Mouse (Mus musculus) heart, embryonic 12.5 days (tissue): ENCODE results near the gene Tex29. TPM values are rescaled to one million over a fixed set of nuclear protein-coding genes. Genes with fewer than 3 reads are reported as not detected.
"Not testable (repeated sequence)": the region's sequence is repeated elsewhere in the genome, so short reads cannot be mapped to it uniquely, and the experiment has no call there.

ENCODE experiments used
- ATAC-seq: fragments of 200-750 bp; cut with Nextera tagmentation; 2 replicates; pipeline ENCODE4 v1.8.0; 2017; ENCODE audit warnings: moderate TSS enrichment, moderate library complexity; ENCODE audit not compliant: insufficient number of reproducible peaks, low FRiP score
- H3K27ac ChIP-seq: fragments of 300-500 bp; sonication (generic); 2 replicates; pipeline ENCODE4 v1.5.1; 2016; ENCODE audit warnings: mild to moderate bottlenecking, moderate library complexity; ENCODE audit not compliant: poor library complexity, severe bottlenecking
- H3K27me3 ChIP-seq: fragments of 300-500 bp; sonication (generic); replicated peaks from 2 replicates; pipeline ENCODE4 v1.6.1; 2016; ENCODE audit warnings: mild to moderate bottlenecking, moderate library complexity
- H3K36me3 ChIP-seq: fragments of 300-500 bp; sonication (generic); 2 replicates; pipeline ENCODE4 v1.6.1; 2016; ENCODE audit warnings: mild to moderate bottlenecking, moderate library complexity
- H3K4me1 ChIP-seq: fragments of 300-500 bp; sonication (generic); replicated peaks from 2 replicates; pipeline ENCODE4 v1.6.1; 2016; ENCODE audit warnings: mild to moderate bottlenecking
- H3K4me2 ChIP-seq: fragments of 300-500 bp; sonication (generic); 2 replicates; pipeline ENCODE4 v1.6.1; 2016; ENCODE audit warnings: mild to moderate bottlenecking, moderate library complexity
- H3K4me3 ChIP-seq: fragments of 300-500 bp; sonication (generic); 2 replicates; pipeline ENCODE4 v1.5.1; 2016; ENCODE audit warnings: mild to moderate bottlenecking
- H3K9ac ChIP-seq: fragments of 300-500 bp; sonication (generic); 2 replicates; pipeline ENCODE4 v1.6.1; 2016; ENCODE audit warnings: mild to moderate bottlenecking, moderate library complexity
- H3K9me3 ChIP-seq: fragments of 300-500 bp; sonication (generic); replicated peaks from 2 replicates; pipeline ENCODE4 v1.6.1; 2016; ENCODE audit warnings: mild to moderate bottlenecking, moderate library complexity
- WGBS: fragments of 180-500 bp; shearing (Covaris S2); methylation state at CpG from one replicate; pipeline ENCODE4 v1.1.7; 2016; 5-methylcytosine and 5-hydroxymethylcytosine counted together
- polyA plus RNA-seq: library from polyadenylated mRNA; unstranded; fragments of >200 nt; fragmentation: Nextera tagmentation; extraction: Ambion mirVana; gene quantifications from 2 replicates; pipeline ENCODE4 v1.2.1, GENCODE M21; 2016

Gene Tex29
- polyA plus RNA-seq, 1 experiment from 2014 or later = 0.49 TPM

DNA sequence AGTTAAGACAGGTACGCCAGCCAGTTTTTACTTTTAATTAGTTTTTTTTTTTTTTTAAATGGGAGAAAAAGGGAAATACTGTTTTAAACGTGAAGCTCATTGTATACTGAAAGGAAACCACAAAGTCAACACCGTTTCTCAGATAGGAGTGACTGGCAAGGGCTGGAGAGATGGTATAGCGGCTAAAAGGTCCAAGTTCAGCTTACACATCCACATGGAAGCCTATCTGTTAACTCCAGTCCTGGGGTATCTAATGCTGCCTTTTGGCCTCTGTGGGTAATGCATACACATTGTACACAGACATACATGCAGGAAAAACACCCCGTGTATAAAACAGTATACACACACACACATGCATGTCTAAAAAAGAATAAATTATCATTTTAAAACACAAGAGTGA is 8.3 kb upstream of the Tex29 start:
- no peak for ATAC-seq
- Histone ChIP-seq H3K9ac (no peak overlapping the region), H3K4me1 (peaks cover 37% of the 10 kb centered on the region), H3K4me3 (no peak overlapping the region), H3K27ac (no peak overlapping the region), H3K9me3 (no peaks in the 10 kb centered on the region), H3K27me3 (no peaks in the 10 kb centered on the region), H3K36me3 (peaks cover 76% of the 10 kb centered on the region), H3K4me2 (no peak overlapping the region)
- WGBS = 72% methylated on average over 5 of the region's 5 CpGs

DNA sequence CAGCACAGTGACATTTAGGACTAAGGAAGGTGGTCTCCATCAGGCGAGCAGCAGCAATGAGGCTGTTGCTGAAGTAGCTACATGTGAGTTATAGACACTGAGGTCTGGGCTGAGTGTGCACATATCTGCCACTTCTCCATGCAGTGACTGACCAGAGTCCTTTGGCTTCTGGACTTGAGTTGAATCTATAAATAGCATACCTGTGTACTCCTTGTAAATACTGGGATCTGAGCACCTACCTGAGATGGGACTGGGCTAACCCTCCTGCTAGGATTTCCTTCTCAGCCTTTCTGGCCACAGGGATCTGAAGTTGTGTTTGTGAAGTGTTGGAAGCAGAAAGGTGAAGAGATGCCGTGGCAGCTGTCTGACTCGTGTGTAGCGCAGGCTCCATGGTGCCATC is 7.1 kb upstream of the Tex29 start:
- H3K4me3 ChIP-seq = no peak overlapping the region
- H3K27ac ChIP-seq = no peak overlapping the region
- no peak overlapping the region for H3K4me2 ChIP-seq
- 92% methylated on average over 4 of the region's 4 CpGs for WGBS
- no peak for ATAC-seq
- peaks cover 37% of the 10 kb centered on the region for H3K4me1 ChIP-seq
- no peaks in the 10 kb centered on the region for H3K27me3 ChIP-seq
- H3K9me3 ChIP-seq = no peaks in the 10 kb centered on the region
- peaks cover 63% of the 10 kb centered on the region for H3K36me3 ChIP-seq
- no peak overlapping the region for H3K9ac ChIP-seq

DNA sequence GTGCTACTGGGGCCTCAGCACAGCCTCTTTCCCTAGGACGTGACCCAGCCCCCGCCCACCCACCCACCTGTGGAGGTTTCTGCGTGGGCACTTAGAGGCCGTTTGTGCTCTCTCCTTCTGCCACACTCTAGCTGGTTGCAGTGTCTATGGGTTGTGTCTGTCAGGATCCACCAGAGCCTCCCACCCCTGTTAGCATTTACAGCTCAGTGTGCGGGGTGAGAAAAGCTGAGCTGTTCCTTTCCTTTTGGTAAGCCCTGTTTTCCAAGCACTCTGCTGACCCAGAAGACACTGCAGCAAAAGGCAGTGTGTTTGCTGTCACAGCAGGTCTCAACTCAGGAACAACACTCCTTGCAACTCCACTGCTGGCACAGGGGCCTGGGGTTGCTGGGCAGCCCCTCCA is 6.1 kb upstream of the Tex29 start:
- H3K9ac ChIP-seq = no peak overlapping the region
- H3K36me3 ChIP-seq = peaks cover 55% of the 10 kb centered on the region
- no peaks in the 10 kb centered on the region for H3K27me3 ChIP-seq
- peaks cover 36% of the 10 kb centered on the region for H3K4me1 ChIP-seq
- H3K4me3 ChIP-seq = no peak overlapping the region
- H3K9me3 ChIP-seq = no peaks in the 10 kb centered on the region
- no peak overlapping the region for H3K4me2 ChIP-seq
- no peak overlapping the region for H3K27ac ChIP-seq
- no peak for ATAC-seq
- 83% methylated on average over 5 of the region's 5 CpGs for whole genome bisulfite sequencing

DNA sequence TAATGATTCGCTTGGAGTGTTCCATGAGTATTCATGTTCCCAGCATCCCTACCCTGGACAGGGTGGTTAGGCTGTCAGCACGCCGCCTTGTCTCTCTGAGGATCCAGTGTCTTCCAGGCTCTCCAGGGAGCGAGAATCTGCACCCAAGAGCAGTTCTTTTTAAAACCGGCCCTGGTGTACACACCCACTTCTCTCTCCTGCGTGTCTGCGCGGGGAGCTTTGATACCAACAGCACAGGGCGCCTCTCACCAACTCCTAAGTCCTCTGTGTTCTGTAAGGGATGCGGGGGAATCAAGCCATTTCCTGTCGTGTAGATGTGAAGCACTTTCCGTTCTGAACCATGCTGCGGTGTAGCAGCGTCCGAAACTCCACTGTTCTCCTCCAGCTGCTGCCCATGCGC is 5.6 kb upstream of the Tex29 start:
- no peak for ATAC-seq

DNA sequence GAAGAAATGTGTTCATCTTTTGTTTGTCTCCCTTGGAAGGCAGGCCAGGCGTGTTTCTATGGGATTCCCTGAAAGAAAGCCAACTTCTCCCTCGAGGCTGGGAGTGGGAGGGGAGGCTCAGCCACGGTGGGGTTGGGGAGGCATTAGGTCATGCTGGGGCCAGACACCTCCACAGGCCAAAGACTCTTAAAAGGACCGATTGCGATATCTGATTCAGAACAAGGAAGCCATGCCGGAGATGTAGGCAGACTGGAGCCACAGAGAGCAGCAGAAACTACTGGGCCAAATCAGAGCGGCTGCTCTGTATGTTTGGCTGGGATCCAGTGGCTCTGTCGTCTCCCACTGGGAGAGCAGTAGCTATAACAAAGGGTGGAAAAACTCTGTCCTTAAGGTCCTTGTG is 1.3 kb downstream of the Tex29 start:
- H3K27ac ChIP-seq = peak overlapping the region; percentile 31; the same call in 1 of the 2 replicates
- no peak overlapping the region for H3K4me3 ChIP-seq
- H3K9me3 ChIP-seq = no peaks in the 10 kb centered on the region
- no peaks in the 10 kb centered on the region for H3K36me3 ChIP-seq
- no peaks in the 10 kb centered on the region for H3K27me3 ChIP-seq
- no peak overlapping the region for H3K9ac ChIP-seq
- WGBS = 12% methylated on average over 8 of the region's 8 CpGs
- no peak for ATAC-seq
- H3K4me2 ChIP-seq = 0 out of 2 replicates have a peak overlapping the region, but pooled peaks have one; percentile 5
- peaks cover 34% of the 10 kb centered on the region for H3K4me1 ChIP-seq

More for the DNA sequence above, 5.6 kb upstream of the Tex29 start:
- Histone ChIP-seq H3K36me3 (peaks cover 55% of the 10 kb centered on the region), H3K27me3 (no peaks in the 10 kb centered on the region), H3K9me3 (no peaks in the 10 kb centered on the region), H3K4me1 (peaks cover 35% of the 10 kb centered on the region), H3K9ac (no peak overlapping the region), H3K4me2 (no peak overlapping the region), H3K27ac (no peak overlapping the region), H3K4me3 (no peak overlapping the region)
- WGBS = 77% methylated on average over 16 of the region's 16 CpGs

DNA sequence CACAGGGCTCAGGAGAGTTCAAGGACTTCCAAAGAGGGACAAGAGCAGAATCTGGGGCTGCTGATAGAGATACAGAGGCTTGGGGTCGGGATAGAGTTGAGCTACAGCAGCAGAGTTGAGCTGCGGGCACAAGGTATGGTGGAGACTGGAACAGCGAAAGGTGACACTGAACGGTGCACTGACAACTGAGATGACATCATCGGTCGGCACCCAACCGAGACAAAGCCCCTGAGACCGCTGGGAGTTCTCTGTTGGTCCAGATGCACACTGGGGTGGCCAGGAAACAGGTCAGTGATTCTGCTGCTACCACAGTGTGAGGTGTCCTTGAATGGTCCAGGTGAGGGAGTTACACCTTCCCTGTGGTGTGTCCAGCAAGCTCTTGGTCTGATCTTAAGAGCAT is 2.5 kb downstream of the Tex29 start:
- H3K9ac ChIP-seq = no peak overlapping the region
- no peak overlapping the region for H3K4me2 ChIP-seq
- H3K9me3 ChIP-seq = no peaks in the 10 kb centered on the region
- H3K36me3 ChIP-seq = no peaks in the 10 kb centered on the region
- H3K27ac ChIP-seq = no peak overlapping the region
- no peak for ATAC-seq
- no peak overlapping the region for H3K4me3 ChIP-seq
- WGBS = 53% methylated on average over 8 of the region's 8 CpGs
- H3K27me3 ChIP-seq = no peaks in the 10 kb centered on the region
- peaks cover 33% of the 10 kb centered on the region for H3K4me1 ChIP-seq

DNA sequence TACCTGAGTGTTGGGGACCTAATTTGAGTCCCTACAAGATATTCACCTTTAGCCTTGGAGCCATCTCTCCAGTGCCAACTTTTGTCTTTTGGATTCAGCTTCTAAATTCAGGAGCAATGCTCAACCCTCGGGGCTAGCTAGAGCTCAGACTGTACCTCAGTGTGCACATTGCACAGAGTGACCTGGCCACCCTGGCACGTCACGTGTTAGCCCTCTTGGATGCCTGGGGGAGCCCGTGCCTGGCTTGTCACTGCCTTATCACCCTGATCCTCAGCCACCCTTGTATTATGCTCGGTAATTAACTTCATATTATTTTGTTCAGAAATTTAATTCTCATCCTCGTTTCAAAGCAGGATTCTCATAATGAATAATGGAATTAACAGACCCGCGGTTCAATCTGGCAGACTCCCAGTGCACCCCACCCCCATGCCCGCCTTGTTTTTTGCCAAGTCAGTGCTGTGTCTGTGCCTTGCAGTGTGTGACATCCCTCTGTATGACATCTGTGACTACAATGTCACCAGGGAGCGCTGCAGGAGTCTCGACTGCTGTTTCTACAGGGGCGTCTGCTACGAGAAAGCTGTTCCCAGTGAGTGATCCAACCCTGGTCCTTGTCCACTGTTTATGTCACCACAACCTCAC is 3.5 kb downstream of the Tex29 start:
- no peak for ATAC-seq

DNA sequence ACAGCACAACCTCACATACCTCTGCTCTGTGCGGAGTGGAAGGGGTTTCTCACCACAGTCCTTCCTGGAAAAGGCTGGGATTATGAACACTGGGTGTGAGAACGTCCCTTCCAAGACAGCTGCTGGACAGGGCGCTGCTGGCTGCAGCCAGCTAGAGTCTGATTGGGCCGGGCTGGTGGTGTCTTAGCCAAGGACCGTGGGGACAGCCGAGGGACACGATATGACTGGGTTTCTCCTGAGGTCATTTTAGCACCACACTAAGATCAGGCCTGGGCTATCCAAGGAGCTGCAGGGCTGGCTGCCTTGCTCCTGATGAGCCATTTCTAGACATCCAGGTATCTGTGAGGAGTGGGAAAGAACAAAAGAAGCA is 4.0 kb downstream of the Tex29 start:
- peaks cover 33% of the 10 kb centered on the region for H3K4me1 ChIP-seq
- no peaks in the 10 kb centered on the region for H3K36me3 ChIP-seq
- H3K9me3 ChIP-seq = no peaks in the 10 kb centered on the region
- ATAC-seq = no peak
- 78% methylated on average over 7 of the region's 7 CpGs for WGBS
- no peak overlapping the region for H3K27ac ChIP-seq
- no peak overlapping the region for H3K4me2 ChIP-seq
- H3K9ac ChIP-seq = no peak overlapping the region
- H3K4me3 ChIP-seq = no peak overlapping the region
- no peaks in the 10 kb centered on the region for H3K27me3 ChIP-seq

More for the DNA sequence above, 3.5 kb downstream of the Tex29 start:
- H3K4me3 ChIP-seq = no peak overlapping the region
- peaks cover 33% of the 10 kb centered on the region for H3K4me1 ChIP-seq
- no peaks in the 10 kb centered on the region for H3K9me3 ChIP-seq
- WGBS = 82% methylated on average over 13 of the region's 13 CpGs
- no peak overlapping the region for H3K4me2 ChIP-seq
- no peaks in the 10 kb centered on the region for H3K36me3 ChIP-seq
- H3K9ac ChIP-seq = no peak overlapping the region
- no peak overlapping the region for H3K27ac ChIP-seq
- no peaks in the 10 kb centered on the region for H3K27me3 ChIP-seq

DNA sequence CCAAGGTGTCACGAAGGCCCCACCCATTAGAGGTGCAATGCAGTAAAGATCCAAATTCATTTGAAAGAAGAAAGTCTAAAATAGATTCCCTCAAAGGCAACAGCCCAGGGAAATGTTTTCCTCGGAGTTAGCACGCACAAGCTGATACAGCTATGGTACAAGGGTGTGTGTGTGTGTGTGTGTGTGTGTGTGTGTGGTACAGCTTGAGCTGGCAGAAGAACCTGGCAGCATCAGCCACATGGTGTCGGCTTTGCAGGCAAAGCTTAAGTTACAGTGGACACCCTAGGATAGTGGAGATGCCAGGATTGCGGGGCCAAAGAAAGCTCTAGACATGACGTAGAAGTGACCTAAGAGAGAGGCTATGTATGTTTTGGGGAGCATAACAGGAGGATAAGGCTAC is 6.5 kb downstream of the Tex29 start:
- WGBS = 85% methylated on average over 6 of the region's 6 CpGs
- peaks cover 8% of the 10 kb centered on the region for H3K4me1 ChIP-seq
- no peak for ATAC-seq
- no peaks in the 10 kb centered on the region for H3K27me3 ChIP-seq
- H3K4me2 ChIP-seq = no peak overlapping the region
- H3K9me3 ChIP-seq = no peaks in the 10 kb centered on the region
- H3K36me3 ChIP-seq = no peaks in the 10 kb centered on the region
- H3K27ac ChIP-seq = no peak overlapping the region
- H3K9ac ChIP-seq = no peak overlapping the region
- H3K4me3 ChIP-seq = no peak overlapping the region

DNA sequence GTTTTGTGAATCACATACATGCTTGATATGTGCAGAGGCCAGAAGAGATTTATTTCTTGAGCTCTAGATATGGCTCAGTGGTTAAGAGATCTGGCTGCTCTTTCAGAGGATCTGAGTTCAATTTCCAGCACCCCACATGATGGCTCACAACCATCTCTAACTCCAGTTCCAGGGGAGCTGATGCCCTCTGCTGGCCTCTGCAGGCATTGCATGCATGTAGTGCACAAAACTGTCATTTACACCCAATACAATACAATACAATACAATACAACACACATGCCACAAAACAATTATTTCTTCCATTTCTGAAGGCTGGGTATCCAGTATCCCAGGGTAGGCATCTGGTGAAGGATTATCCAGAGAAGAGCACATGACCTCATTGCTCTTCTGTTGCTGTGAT is 27.6 kb downstream of the Tex29 start:
- Histone ChIP-seq H3K9ac (no peak overlapping the region), H3K27me3 (no peaks in the 10 kb centered on the region), H3K4me3 (no peak overlapping the region), H3K9me3 (peaks cover 14% of the 10 kb centered on the region; the same call in 1 of the 2 replicates), H3K36me3 (no peaks in the 10 kb centered on the region), H3K4me2 (no peak overlapping the region), H3K27ac (no peak overlapping the region), H3K4me1 (no peaks in the 10 kb centered on the region)
- no peak for ATAC-seq

DNA sequence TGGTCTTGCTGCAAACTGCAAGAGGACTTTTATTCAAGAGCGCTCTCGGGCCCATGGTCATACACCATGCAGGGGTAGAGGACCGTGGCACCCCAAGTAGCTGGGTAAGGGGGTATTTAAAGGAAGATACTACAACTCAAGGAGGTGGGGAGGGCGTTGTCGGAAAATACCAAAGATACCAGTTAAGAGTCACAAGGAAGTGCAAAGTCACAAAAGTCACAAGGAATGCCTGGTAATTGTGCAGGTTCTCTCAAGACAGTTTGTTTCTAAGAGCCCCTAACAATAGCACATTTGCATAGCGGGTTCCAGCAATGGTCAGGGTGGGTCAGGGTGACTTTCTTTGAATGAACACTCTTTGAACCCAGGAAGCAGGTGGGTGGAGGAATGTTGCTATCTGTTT is 34.0 kb downstream of the Tex29 start:
- H3K9ac ChIP-seq, H3K4me3 ChIP-seq, H3K4me1 ChIP-seq, H3K4me2 ChIP-seq, ATAC-seq, H3K36me3 ChIP-seq, H3K27ac ChIP-seq, H3K27me3 ChIP-seq: not testable (repeated sequence)
- WGBS = 90% methylated on average over 6 of the region's 6 CpGs
- H3K9me3 ChIP-seq = peaks cover 11% of the 10 kb centered on the region; the same call in 1 of the 2 replicates

DNA sequence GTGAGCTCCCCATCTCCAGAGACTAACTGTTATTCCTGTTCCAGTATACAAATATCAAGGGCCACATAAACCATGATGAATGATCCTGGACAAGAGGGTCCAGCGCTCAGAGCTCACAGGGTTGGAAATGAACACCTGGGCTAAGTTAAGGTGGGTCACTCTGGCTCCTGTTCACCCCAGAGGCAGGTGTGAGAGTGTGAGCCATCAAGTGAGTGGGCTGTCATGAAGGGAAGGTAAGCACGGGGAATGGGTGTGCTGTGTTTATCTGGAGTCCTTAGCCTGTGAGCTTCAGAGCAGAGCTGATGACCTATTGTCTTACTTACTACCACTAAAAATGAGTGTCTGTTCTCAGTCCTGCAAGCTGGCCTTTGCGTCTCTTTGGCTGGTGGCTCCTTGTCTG is 44.4 kb downstream of the Tex29 start:
- no peak overlapping the region for H3K9ac ChIP-seq
- ATAC-seq = no peak
- H3K27ac ChIP-seq = no peak overlapping the region
- no peaks in the 10 kb centered on the region for H3K36me3 ChIP-seq
- no peak overlapping the region for H3K4me2 ChIP-seq
- peaks cover 3% of the 10 kb centered on the region; the same call in 1 of the 2 replicates for H3K27me3 ChIP-seq
- H3K4me3 ChIP-seq = no peak overlapping the region
- H3K4me1 ChIP-seq = no peaks in the 10 kb centered on the region
- H3K9me3 ChIP-seq = peaks cover 4% of the 10 kb centered on the region
- WGBS = 86% methylated on average over 3 of the region's 3 CpGs
